Mouse (Mus musculus): ENCODE measurements around the gene Ankdd1a. TPM values are rescaled to one million over a fixed set of nuclear protein-coding genes. Genes with fewer than 3 reads are reported as not detected.

Ankdd1a gene
- total RNA-seq, 2 experiments from 2014 or later = 3.3 to 3.8 TPM

Other genes starting within 250 kb of the Ankdd1a start
- 10 to 100 TPM; 32.8 to 33.3 TPM for gene Clpx, start 225.9 kb downstream of the Ankdd1a start, total RNA-seq (2021)
- 10 to 100 TPM; 25.0 to 25.7 TPM for gene Pdcd7, start 174.1 kb downstream of the Ankdd1a start, total RNA-seq (2021)
- 1 to 10 TPM; 2.0 to 2.5 TPM for gene Ubap1l, start 159.2 kb downstream of the Ankdd1a start, total RNA-seq (2021)
- gene Kbtbd13, start 128.5 kb downstream of the Ankdd1a start, total RNA-seq (2021) = under 1 TPM; 0.17 to 0.40 TPM
- gene Rasl12, start 121.7 kb downstream of the Ankdd1a start, total RNA-seq (2021) = 1 to 10 TPM; 3.0 to 4.3 TPM
- gene Slc51b, start 97.2 kb downstream of the Ankdd1a start, total RNA-seq (2021) = not detected
- gene Mtfmt, start 84.4 kb downstream of the Ankdd1a start, total RNA-seq (2021) = 10 to 100 TPM; 15.5 to 20.3 TPM
- 10 to 100 TPM; 29.6 to 39.8 TPM for gene Spg21, start 59.2 kb downstream of the Ankdd1a start, total RNA-seq (2021)
- gene Plekho2, start 59.8 kb upstream of the Ankdd1a start, total RNA-seq (2021) = 10 to 100 TPM; 11.3 to 13.7 TPM
- under 1 TPM; 0.07 to 0.19 TPM for gene Pif1, start 67.0 kb upstream of the Ankdd1a start, total RNA-seq (2021)
- gene Rbpms2, start 109.5 kb upstream of the Ankdd1a start, total RNA-seq (2021) = 1 to 10 TPM; 2.8 to 2.9 TPM
- gene Oaz2, start 147.8 kb upstream of the Ankdd1a start, total RNA-seq (2021) = 100 to 1,000 TPM; 199 to 217 TPM